Mouse (Mus musculus) embryonic facial prominence, embryonic 14.5 days (tissue): Measurements from ENCODE around the gene Fndc1. TPM values are rescaled to one million over a fixed set of nuclear protein-coding genes. Genes with fewer than 3 reads are reported as not detected.

Source experiments
- ATAC-seq: fragments of 200-750 bp; cut with Nextera tagmentation; 2 replicates; pipeline ENCODE4 v1.8.0; 2017; ENCODE audit warnings: low read depth, moderate number of reproducible peaks, moderate TSS enrichment
- DNase-seq: peaks from one replicate; pipeline ENCODE4 v3.0.0-alpha.2; 2015; ENCODE audit warnings: low spot score
- H3K27ac ChIP-seq: fragments of 300-500 bp; sonication (generic); replicated peaks from 2 replicates; pipeline ENCODE4 v1.5.1; 2014; ENCODE audit warnings: low read depth, mild to moderate bottlenecking, low read length, moderate library complexity
- H3K27me3 ChIP-seq: fragments of 300-500 bp; sonication (generic); replicated peaks from 2 replicates; pipeline ENCODE4 v1.6.1; 2014; ENCODE audit warnings: low read length; ENCODE audit not compliant: control insufficient read depth, insufficient read depth
- H3K36me3 ChIP-seq: fragments of 300-500 bp; sonication (generic); 2 replicates; pipeline ENCODE4 v1.6.1; 2014; ENCODE audit warnings: low read length, mixed read lengths; ENCODE audit not compliant: control insufficient read depth, insufficient read depth
- H3K4me1 ChIP-seq: fragments of 300-500 bp; sonication (generic); 2 replicates; pipeline ENCODE4 v1.6.1; 2014; ENCODE audit warnings: antibody characterized with exemption, low read length; ENCODE audit not compliant: control insufficient read depth, insufficient read depth
- H3K4me2 ChIP-seq: fragments of 300-500 bp; sonication (generic); 2 replicates; pipeline ENCODE4 v1.6.1; 2014; ENCODE audit warnings: low read depth, mild to moderate bottlenecking, low read length, moderate library complexity, mixed read lengths
- H3K4me3 ChIP-seq: fragments of 300-500 bp; sonication (generic); 2 replicates; pipeline ENCODE4 v1.5.1; 2014; ENCODE audit warnings: low read depth, mild to moderate bottlenecking, low read length
- H3K9ac ChIP-seq: fragments of 300-500 bp; sonication (generic); 2 replicates; pipeline ENCODE4 v1.6.1; 2014; ENCODE audit warnings: low read depth, mild to moderate bottlenecking, low read length, moderate library complexity, mixed read lengths
- H3K9me3 ChIP-seq: fragments of 300-500 bp; sonication (generic); 2 replicates; pipeline ENCODE4 v1.6.1; 2016; ENCODE audit warnings: low read length; ENCODE audit not compliant: control insufficient read depth
- WGBS: fragments of 180-500 bp; shearing (Covaris S2); extraction: QIAGEN DNeasy Blood & Tissue Kit; methylation state at CpG from one replicate; pipeline ENCODE4 v1.1.7; 2014; 5-methylcytosine and 5-hydroxymethylcytosine counted together
- polyA plus RNA-seq: library from polyadenylated mRNA; unstranded; fragments of >200 nt; fragmentation: Nextera tagmentation; extraction: Ambion mirVana; gene quantifications from 2 replicates; pipeline ENCODE4 v1.2.1, GENCODE M21; 2014

The Fndc1 gene
- polyA plus RNA-seq, 1 experiment from 2014 or later = 64.1 TPM

DNA sequence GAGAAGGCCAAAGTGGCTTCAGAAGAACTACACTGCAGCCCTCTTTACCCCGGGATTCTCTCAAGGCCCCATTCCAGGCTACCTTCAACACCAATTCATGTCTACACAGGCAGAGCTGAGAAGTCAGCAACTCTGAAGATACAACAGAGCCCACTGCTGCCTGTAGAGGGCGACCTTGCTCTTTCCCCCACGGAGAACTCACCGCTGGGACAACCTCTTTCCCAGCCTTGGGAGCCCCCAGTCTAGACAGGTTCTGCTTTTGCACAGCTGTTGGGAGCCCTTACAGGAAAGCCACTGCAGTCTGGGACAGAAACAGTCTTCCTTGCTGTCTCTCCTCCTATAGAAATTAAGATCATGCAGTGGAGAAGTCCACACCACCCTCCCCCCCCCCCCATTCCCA, 41.5 kb upstream of the Fndc1 start:
- DNase-seq (peak; percentile 85), ATAC-seq (peak; percentile 73)
- Histone ChIP-seq H3K9ac (no peak overlapping the region), H3K27ac (no peak overlapping the region), H3K9me3 (no peaks in the 10 kb centered on the region), H3K4me3 (no peak overlapping the region), H3K4me2 (no peak overlapping the region), H3K4me1 (no peaks in the 10 kb centered on the region), H3K36me3 (no peaks in the 10 kb centered on the region), H3K27me3 (no peaks in the 10 kb centered on the region)
- 0% methylated on average over 4 of the region's 4 CpGs for WGBS

DNA sequence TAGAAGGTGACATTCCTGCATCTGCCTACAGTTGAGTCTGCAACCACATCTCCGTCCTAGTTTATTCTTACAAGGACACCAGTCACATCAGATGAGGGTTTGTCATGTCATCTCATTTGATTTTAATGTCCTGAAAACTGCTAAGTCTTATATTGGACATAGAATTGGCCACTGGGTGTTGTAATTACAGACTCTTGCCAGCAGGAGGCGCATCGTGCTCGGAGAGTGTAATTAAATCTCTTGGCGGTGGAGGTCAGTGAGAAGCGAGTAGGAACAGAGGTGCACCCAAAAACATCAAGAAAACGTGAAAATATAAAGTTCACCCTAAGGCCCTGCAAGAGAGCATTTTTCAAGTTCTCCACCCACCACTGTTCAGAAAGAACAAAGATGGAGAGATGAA, 37.6 kb upstream of the Fndc1 start:
- H3K4me2 ChIP-seq = no peak overlapping the region
- no peak overlapping the region for H3K27ac ChIP-seq
- H3K4me1 ChIP-seq = no peaks in the 10 kb centered on the region
- H3K9ac ChIP-seq = no peak overlapping the region
- H3K36me3 ChIP-seq = no peaks in the 10 kb centered on the region
- no peak for ATAC-seq
- H3K9me3 ChIP-seq = no peaks in the 10 kb centered on the region
- WGBS = 26% methylated on average over 7 of the region's 7 CpGs
- no peak overlapping the region for H3K4me3 ChIP-seq
- DNase-seq = no peak
- no peaks in the 10 kb centered on the region for H3K27me3 ChIP-seq

DNA sequence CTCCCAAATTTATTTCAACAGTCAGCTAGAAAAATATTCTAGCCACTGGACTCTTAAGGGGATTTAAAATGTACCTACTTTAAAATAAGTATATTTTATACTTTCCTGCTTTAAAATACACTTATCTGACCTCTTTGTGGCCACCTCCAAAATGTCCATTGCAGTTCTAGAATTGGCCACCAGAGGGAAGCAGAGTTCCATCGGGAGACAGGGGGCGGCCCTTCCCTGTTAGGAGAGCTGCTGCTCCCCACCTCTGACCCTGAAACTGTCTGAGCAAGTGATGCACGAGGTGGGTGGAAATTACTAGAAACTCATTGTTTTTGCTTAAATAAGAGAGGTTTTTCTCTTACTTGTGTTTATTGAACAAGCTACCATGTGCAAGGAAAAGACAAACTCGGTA, 36.6 kb upstream of the Fndc1 start:
- 23% methylated on average over 4 of the region's 4 CpGs for WGBS
- no peak for ATAC-seq
- peak; percentile 42 for DNase-seq

DNA sequence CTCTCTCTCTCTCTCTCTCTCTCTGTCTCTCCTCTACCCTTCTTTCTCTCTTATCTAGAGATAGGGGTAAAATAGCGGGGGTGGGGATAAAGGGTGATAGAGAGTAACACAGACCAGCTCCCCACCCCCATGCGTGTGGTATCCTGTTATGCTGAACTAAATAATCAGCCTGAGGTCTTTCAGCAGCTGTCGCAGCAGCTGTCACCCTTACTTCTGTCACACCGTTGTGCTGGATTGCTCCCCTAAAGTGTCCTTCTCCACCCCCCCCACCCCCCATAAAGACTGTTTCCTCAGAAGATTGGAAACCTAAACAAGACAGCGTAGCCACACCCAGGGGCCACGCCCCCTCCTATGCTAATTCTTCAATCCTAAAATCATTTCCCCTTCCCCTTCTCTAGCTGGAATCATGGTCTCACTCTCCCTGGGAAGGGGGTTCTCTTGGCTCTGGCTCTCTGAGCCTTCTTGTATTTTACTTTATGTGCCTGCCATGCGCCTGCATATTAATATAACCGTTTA, 33.8 kb upstream of the Fndc1 start:
- ATAC-seq = no peak
- Histone ChIP-seq H3K4me1 (peaks cover 7% of the 10 kb centered on the region; the same call in 1 of the 2 replicates), H3K4me2 (no peak overlapping the region), H3K4me3 (no peak overlapping the region), H3K27me3 (no peaks in the 10 kb centered on the region), H3K27ac (no peak overlapping the region), H3K36me3 (no peaks in the 10 kb centered on the region), H3K9ac (no peak overlapping the region), H3K9me3 (no peaks in the 10 kb centered on the region)
- peak; percentile 38 for DNase-seq
- 54% methylated on average over 8 of the region's 8 CpGs for WGBS

More for the DNA sequence above, 36.6 kb upstream of the Fndc1 start:
- no peaks in the 10 kb centered on the region for H3K9me3 ChIP-seq
- no peaks in the 10 kb centered on the region for H3K4me1 ChIP-seq
- no peak overlapping the region for H3K27ac ChIP-seq
- no peak overlapping the region for H3K4me2 ChIP-seq
- no peak overlapping the region for H3K4me3 ChIP-seq
- H3K9ac ChIP-seq = no peak overlapping the region
- H3K27me3 ChIP-seq = no peaks in the 10 kb centered on the region
- no peaks in the 10 kb centered on the region for H3K36me3 ChIP-seq

DNA sequence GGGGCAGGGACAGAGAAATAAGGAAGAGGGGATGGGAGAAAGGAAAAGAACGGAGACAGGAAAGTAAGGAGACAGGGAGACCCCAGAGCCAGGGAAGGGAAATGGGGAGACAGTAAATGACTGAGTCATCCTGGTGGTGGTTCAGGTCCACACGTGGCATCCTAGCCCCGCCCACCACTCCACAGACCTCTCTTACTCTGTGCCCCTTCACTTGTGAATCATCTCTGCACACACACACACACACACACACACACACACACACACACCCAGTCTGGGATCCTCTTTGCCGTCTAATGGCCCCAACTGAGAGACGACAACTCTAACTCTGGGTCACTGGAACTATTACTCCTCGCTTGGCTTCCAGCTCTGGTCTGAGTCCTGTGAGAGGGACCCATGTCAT, 30.6 kb upstream of the Fndc1 start:
- peaks cover 7% of the 10 kb centered on the region; the same call in 1 of the 2 replicates for H3K4me1 ChIP-seq
- DNase-seq (no peak), ATAC-seq (no peak)
- no peak overlapping the region for H3K9ac ChIP-seq
- H3K36me3 ChIP-seq = no peaks in the 10 kb centered on the region
- no peak overlapping the region for H3K27ac ChIP-seq
- H3K4me3 ChIP-seq = no peak overlapping the region
- H3K4me2 ChIP-seq = no peak overlapping the region
- WGBS = 85% methylated on average over 4 of the region's 6 CpGs
- no peaks in the 10 kb centered on the region for H3K9me3 ChIP-seq
- no peaks in the 10 kb centered on the region for H3K27me3 ChIP-seq

DNA sequence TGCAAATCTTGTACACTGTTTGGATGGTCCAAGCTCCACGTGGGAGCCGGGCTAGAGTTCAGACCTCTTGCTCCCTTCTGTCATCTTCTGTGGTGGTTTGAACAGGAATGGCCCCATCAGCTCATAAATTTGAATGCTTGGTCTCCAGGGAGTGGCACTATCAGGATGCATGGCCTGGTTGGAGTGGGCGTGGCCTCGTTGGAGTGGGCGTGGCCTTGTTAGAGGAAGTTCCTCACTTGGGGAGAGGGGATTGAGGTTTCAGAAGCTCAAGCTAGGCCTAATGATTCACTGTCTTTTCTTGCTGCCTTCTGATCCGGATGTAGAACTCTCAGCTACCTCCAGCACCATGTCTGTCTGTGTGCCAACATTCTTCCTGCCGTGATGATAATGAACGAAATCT, 28.7 kb upstream of the Fndc1 start:
- Histone ChIP-seq H3K4me3 (no peak overlapping the region), H3K27ac (no peak overlapping the region), H3K9ac (no peak overlapping the region), H3K4me2 (no peak overlapping the region), H3K36me3 (no peaks in the 10 kb centered on the region), H3K27me3 (no peaks in the 10 kb centered on the region), H3K9me3 (no peaks in the 10 kb centered on the region), H3K4me1 (peaks cover 12% of the 10 kb centered on the region)
- no peak for ATAC-seq
- no peak for DNase-seq
- 77% methylated on average over 8 of the region's 8 CpGs for WGBS

DNA sequence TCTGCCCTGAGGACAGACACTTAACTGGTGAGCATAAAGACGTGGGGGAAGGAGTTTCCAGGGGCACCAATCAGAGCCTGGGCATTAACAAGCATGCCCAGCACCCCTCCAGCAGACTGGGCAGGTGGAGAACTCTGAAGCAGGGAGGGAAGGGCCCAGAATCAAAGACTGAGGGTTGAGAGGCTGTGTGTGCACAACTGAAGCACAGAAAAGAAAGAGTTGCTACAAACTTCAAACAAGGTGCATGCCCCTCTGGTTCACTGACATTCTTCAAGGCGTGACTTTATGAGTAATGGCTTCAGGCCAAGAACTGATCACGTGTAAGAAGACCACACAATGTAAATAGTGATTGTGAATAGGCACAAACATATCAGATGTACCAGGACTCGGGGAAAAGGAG, 24.9 kb upstream of the Fndc1 start:
- Histone ChIP-seq H3K36me3 (no peaks in the 10 kb centered on the region), H3K4me2 (no peak overlapping the region), H3K9ac (no peak overlapping the region), H3K27ac (no peak overlapping the region), H3K27me3 (no peaks in the 10 kb centered on the region), H3K9me3 (no peaks in the 10 kb centered on the region), H3K4me3 (no peak overlapping the region), H3K4me1 (peaks cover 15% of the 10 kb centered on the region)
- DNase-seq (peak; percentile 78), ATAC-seq (peak; percentile 45)
- WGBS = 24% methylated on average over 4 of the region's 4 CpGs

DNA sequence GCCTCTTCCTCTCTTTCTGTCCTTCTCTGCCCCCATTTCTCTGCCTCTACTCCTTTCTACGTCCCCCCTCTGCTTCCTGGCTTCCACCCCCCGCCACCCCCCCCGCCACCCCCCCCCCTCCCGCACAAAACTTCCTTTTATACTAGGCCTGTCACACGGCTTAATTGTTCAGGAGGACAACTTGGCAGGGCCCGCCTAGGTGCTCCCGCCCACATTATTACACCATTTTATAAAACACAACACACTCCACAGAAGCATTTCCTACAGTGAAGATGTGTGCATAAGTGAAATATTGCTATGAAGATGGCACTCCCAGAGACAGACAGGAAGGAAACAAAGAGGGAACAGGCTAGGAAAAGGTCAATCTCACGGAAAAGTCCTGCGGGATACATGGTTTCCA, 24.4 kb upstream of the Fndc1 start:
- Histone ChIP-seq H3K4me3 (no peak overlapping the region), H3K9ac (no peak overlapping the region), H3K4me1 (peaks cover 11% of the 10 kb centered on the region), H3K27ac (no peak overlapping the region), H3K9me3 (no peaks in the 10 kb centered on the region), H3K4me2 (no peak overlapping the region), H3K27me3 (no peaks in the 10 kb centered on the region), H3K36me3 (no peaks in the 10 kb centered on the region)
- no peak for ATAC-seq
- DNase-seq = no peak
- 45% methylated on average over 7 of the region's 9 CpGs for WGBS

DNA sequence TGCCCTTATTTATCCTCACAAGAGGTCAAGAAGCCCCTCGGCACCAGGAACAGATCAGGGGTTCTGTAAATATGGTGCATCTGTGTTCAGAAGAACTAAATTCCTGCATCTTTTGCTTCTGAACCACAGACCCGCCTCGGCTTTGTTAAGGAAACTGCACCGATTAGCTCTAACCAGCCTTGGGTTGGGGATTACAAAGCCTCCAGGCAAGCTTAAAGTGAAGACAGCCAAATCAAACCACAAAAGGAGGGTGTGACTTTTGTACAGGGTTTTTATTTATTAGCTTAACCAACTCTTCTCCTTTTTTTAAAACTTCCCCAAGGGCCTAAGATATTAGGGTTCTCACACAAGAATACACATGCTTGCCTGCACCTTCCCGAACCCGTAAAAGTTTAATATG, 23.1 kb upstream of the Fndc1 start:
- no peaks in the 10 kb centered on the region for H3K36me3 ChIP-seq
- no peak overlapping the region for H3K27ac ChIP-seq
- no peaks in the 10 kb centered on the region for H3K27me3 ChIP-seq
- H3K9ac ChIP-seq = no peak overlapping the region
- H3K4me3 ChIP-seq = no peak overlapping the region
- ATAC-seq (no peak), DNase-seq (peak; percentile 69)
- peaks cover 11% of the 10 kb centered on the region for H3K4me1 ChIP-seq
- 49% methylated on average over 6 of the region's 6 CpGs for WGBS
- no peaks in the 10 kb centered on the region for H3K9me3 ChIP-seq
- no peak overlapping the region for H3K4me2 ChIP-seq
